Mouse (Mus musculus) embryo, embryonic 10 days (tissue): ENCODE data around the gene Gm45208.
"Not testable (repeated sequence)": the region's sequence is repeated elsewhere in the genome, so short reads cannot be mapped to it uniquely, and the experiment has no call there.

Experiments used
- DNase-seq: peaks from one replicate; pipeline ENCODE4 v3.0.0-alpha.2; 2015; ENCODE audit warnings: low spot score

Gene Gm45208

GRCm38 (mm10) chrX:7728215-7728921 is 6.3 kb downstream of the Gm45208 start, which contains the start of gene Praf2:
Praf2 (plus strand) TSS chrX:7728439.
- DNase-seq, result peak; percentile 91

DNA sequence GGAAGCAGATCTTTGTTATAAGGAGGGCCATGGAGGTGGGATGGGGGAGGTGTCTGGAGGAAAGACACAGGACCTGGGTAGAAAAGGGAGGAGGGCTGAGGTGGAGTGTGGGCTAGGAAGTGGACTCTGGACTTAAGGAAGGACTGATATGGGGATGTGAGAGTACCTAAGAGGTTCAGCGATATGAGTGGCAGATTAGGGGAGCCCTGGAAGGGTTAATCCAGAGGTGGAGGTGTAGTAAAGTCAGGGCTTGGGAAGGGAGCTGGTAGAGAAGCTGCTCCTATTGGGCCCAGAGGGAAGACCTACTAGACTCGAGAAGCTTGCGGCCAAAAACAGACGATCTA is 6.8 kb downstream of the Gm45208 start:
- no peak for DNase-seq

- peak; percentile 63 for DNase-seq
Measured at GRCm38 (mm10) chrX:7733571-7734156, 11.6 kb downstream of the Gm45208 start.

DNA sequence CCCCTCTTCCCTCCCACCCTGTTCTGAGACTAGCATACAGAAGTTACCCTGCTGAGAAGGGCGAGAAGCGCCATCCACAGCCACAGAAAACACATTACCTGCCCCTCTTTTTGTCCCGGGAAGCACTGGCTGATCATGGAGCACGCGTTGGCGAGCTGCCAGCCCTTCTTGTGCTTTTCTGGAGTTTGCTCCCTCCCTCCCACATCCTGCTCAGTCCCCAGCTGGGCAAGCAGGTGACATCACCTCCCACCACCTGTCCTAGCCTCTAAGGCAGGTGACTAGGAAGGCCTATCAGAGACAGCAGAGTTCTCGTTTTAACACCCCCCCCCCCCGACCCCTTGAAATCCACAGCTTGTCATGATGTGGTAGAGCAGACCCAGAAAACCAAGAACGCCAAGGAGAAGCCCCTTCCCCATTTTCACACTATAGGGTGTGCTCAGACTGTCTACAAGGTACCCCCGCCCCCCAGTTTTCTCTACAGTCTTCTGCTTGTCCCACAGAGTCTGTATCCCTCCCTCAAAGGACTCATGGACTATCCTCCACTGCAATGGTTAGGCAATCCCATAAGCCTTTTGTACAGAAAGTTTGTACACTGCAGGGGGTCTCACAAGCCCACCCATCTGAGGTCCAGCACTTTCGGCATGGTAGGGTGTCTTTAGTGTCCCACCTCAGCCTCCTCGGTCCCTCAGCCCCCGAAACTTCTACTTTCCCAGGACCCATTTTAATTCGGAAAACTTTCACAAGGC is 17.5 kb downstream of the Gm45208 start:
- no peak for DNase-seq

DNA sequence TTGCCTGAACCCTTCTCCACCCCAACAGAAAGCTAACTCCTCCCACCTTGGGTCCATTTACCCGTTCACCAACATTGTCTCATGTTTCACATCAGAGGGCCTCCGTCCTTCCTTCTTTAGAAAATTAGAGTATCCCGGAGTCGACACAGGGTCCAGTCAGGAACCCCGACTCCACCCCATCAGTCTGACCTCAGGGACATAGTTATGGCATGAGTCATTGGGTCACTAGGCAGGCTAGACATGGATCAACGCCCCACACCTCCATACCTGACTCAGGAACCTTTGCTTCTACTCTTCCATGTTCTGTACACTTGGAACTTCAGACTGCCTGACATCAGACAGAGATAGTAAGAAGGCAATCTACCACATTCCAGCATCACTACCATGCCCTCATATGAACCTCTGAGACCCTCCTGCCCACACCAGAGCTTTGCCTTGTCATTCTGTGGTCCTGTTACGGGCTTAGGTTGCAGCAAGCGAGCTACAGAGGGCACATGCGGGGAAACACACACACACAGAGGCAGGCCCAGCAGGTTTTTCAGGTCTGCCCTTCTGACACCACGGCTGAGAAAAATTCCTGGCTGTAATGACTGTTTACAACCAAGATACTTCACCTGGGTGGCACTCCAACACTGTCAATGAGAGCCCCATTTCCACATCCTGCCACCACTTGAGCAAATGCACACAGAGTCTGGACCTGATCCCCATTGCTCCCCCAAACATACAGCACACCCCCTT is 18.2 kb downstream of the Gm45208 start:
- DNase-seq, result peak; percentile 14

GRCm38 (mm10) chrX:7741103-7741502 is 19.1 kb downstream of the Gm45208 start:
- no peak for DNase-seq

DNA sequence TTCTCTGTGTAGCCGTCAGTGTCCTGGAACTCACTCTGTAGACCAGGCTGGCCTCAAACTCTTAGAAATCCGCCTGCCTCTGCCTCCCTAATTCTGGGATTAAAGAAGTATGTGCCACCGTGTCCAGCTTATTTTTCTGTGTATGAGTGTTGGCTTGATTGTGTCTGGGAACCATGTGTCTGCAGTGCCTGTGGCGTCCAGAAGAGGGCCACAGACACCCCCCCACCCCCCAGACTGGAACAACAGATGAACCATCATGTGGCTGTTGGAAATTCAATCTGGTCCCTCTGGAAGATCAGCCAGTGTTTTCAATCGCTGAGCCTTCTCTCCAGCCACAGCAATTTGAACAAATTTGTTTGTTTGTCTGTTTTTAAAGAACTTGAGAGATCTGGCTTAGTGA is 21.4 kb downstream of the Gm45208 start:
- DNase-seq, result no peak

DNA sequence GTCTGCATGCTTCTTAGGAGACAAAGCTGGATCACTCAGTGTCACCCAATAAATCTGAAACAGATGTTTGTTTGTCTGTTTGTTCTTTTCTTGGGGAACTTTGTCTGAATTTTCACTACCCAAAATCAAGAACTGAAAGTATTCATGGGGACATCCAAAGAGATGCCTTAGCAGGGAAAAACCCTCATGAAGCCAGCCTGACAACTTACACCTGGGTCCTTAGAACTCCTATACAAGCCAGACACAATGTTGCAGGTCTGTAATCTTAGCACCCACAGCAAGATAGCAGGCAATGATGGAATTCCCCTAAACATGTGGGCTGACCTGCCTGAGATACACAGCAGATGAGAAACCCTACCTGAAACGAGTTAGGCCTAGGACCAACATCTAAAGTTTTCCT is 22.9 kb downstream of the Gm45208 start:
- no peak for DNase-seq

DNA sequence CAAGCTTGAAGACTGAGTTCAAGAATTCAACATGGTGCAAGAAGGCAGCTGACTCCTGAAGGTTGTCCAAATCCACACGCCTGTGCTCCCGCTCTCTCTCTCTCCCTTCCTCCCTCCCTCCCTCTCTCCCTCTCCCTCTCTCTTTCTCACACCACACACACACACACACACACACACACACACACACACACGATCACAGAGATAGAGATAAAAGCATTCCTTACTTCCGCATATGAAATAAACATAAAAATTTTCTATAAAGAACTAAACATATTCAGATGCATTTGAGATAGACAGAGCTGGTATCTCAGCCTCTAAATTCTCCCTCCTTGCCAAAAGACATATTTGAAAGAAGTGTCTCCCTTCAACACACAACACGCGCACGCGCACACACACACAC is 23.4 kb downstream of the Gm45208 start:
- DNase-seq, result no peak

DNA sequence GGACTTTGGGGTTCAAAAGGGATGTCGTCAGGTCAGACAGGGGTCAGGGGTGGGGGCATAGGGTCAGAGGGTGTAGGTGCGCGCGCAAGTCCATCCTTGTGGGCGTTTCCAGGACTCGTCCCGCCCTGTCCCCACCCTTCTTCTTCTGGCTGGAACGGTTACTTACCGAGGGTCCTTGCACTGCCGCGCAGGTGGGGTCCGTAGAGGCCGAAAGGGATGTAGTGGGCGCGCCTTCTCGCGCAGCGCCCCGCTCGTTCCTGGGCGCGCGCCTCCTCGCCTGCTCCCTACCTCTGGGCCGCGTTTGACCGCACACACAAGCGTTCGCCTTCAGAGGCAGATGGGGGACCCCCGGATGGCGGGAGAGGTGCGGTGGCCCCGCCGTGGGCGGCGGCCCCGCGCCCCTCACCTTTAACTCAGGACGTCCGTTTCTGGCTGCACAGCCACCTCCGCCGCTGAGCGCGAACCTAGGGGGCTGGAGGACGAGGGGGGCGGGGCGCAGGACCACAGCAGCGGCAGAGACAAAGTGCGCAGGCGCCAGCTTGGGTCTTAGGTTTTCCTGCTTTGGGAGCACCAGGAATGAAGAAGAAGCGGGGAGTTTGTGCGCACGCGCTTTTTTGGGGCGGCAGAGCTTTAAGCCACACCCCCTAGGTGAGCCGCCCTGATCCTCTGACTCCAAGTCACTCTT is 28.5 kb downstream of the Gm45208 start, which contains the start of gene Ccdc120:
Gene Ccdc120, minus strand, starts transcription at position 474 of the 685 bp plus-strand sequence.
- DNase-seq, result peak; percentile 87

DNA sequence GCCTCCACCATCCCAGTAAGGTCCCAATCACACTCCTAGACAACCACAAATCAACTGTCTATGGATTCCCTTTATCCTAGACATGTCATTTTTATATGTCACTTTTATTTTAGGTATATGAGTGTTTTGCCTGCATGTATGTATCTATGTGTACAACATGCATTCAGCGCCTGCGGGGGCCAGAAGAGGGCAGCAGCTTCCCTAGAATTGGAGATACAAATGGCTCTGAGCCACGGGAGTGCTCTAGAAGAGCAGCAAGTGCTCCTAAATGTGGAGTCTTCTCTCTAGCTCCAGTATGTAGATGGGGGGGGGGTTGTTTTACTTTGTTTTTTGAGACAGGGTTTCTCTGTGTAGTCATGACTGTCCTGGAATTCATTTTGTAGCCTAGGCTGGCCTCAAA is 31.6 kb downstream of the Gm45208 start:
- DNase-seq, result not testable (repeated sequence)

GRCm38 (mm10) chrX:7762137-7762920 is 40.3 kb downstream of the Gm45208 start, which contains the start of gene Tfe3:
Tfe3 (plus strand) TSS chrX:7762560.
- DNase-seq, result peak; percentile 92

- DNase-seq, result no peak
Measured at GRCm38 (mm10) chrX:7762921-7763197, 40.8 kb downstream of the Gm45208 start.

- peak; percentile 13 for DNase-seq
Measured at GRCm38 (mm10) chrX:7763631-7764393, 41.8 kb downstream of the Gm45208 start.

GRCm38 (mm10) chrX:7764657-7765280 is 42.7 kb downstream of the Gm45208 start:
- DNase-seq, result no peak

DNA sequence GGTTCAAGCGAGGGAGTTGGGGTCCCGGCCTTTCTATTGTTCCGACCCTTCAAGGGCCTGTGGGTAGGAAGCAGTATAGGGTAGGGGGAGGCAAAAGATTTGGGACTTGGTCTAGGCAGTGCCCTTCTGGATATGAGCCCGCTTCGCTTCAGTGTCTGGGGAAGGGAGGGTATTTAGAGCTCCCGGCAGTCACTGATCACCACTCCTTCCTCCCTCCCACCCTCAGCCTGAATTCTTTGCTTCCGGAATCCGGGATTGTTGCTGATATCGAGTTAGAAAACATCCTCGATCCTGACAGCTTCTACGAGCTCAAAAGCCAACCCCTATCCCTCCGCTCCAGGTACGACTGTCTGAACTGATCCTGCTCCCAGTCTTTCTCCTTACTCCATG is 43.2 kb downstream of the Gm45208 start:
- no peak for DNase-seq

- DNase-seq, result peak; percentile 53
Measured at GRCm38 (mm10) chrX:7765764-7766163, 43.7 kb downstream of the Gm45208 start.

- DNase-seq, result no peak
Measured at GRCm38 (mm10) chrX:7769302-7770017, 47.4 kb downstream of the Gm45208 start.

- DNase-seq, result no peak
Measured at GRCm38 (mm10) chrX:7772766-7773165, 50.7 kb downstream of the Gm45208 start.
